Mouse (Mus musculus): ENCODE measurements around the gene 4921507P07Rik. TPM values are rescaled to one million over a fixed set of nuclear protein-coding genes. Genes with fewer than 3 reads are reported as not detected.
"Not testable (repeated sequence)": the region's sequence is repeated elsewhere in the genome, so short reads cannot be mapped to it uniquely, and the experiment has no call there.

The 4921507P07Rik gene
- polyA plus RNA-seq, 1 experiment: 0.93 TPM

DNA sequence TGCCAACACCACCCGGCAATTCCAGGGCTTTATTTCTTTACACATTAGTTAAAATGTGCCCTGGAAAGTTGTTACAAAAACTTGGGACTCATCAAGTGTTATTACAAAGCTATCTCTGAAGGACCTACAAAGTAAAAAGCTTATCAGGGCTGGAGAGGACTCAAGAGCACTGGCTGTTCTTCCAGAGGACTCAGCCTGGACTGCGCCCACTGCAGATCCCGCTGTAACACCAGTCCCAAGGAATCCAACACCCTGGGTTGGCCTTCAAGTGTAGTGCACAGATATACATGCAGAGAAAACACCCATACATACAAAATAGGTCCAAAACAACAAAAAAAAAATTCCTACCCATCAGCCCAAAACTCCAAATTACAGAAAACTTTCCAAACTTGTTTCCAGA is 32.8 kb downstream of the 4921507P07Rik start:
- H3K9ac ChIP-seq (ENCODE audit: low read depth, poor library complexity, severe bottlenecking): no peak overlapping the region
- no peaks in the 10 kb centered on the region for H3K27me3 ChIP-seq (ENCODE audit: control insufficient read depth, insufficient read depth, low read length, poor library complexity, severe bottlenecking)
- TF ChIP-seq EP300 (IDR thresholded peaks at IDR 0.05; ENCODE audit: insufficient read depth, low read depth, low read length): no peak
- TF ChIP-seq POLR2A (IDR thresholded peaks at IDR 0.05; ENCODE audit: insufficient read depth, low read length): no peak
- no peak for TF ChIP-seq CTCF (IDR thresholded peaks at IDR 0.05; ENCODE audit: low read depth, low read length)
- H3K9me3 ChIP-seq (replicated peaks; ENCODE audit: control insufficient read depth, insufficient read depth, low read length, poor library complexity, severe bottlenecking): no peaks in the 10 kb centered on the region
- no peak overlapping the region for H3K4me3 ChIP-seq (ENCODE audit: low read depth, low read length)
- H3K4me1 ChIP-seq (ENCODE audit: control insufficient read depth, insufficient read depth, low read length): no peaks in the 10 kb centered on the region
- peaks cover 9% of the 10 kb centered on the region for H3K36me3 ChIP-seq (ENCODE audit: control insufficient read depth, insufficient read depth, low read length, poor library complexity, severe bottlenecking)
- no peak overlapping the region for H3K27ac ChIP-seq (ENCODE audit: insufficient read depth, low read length)

DNA sequence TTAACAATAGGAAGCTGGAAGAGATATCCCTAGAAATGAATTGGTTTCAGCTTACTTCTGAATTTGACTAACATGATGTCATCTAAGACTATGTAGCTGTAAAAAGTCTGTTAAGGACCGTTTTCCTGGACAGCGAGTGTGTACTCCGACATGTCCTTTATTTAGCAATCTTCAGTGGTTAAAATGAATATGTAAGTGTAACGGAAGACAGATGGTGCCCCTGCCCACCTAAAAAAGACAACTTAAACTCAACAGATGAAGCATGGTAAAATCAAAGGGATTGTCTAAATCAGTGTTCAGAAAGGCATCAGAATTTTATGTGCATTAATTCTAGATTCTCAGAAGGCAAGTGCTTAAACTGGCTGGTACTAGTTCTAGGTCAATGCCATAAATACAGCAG is 34.0 kb downstream of the 4921507P07Rik start:
- H3K9ac ChIP-seq (ENCODE audit: low read depth, poor library complexity, severe bottlenecking): no peak overlapping the region
- TF ChIP-seq CTCF (IDR thresholded peaks at IDR 0.05; ENCODE audit: low read depth, low read length) (no peak), EP300 (IDR thresholded peaks at IDR 0.05; ENCODE audit: insufficient read depth, low read depth, low read length) (no peak), POLR2A (IDR thresholded peaks at IDR 0.05; ENCODE audit: insufficient read depth, low read length) (no peak)
- H3K27ac ChIP-seq (ENCODE audit: insufficient read depth, low read length): no peak overlapping the region

GRCm38 (mm10) chr6:50560776-50561175 is 35.7 kb downstream of the 4921507P07Rik start:
- no peaks in the 10 kb centered on the region for H3K9me3 ChIP-seq (replicated peaks; ENCODE audit: control insufficient read depth, insufficient read depth, low read length, poor library complexity, severe bottlenecking)
- peaks cover 9% of the 10 kb centered on the region for H3K36me3 ChIP-seq (ENCODE audit: control insufficient read depth, insufficient read depth, low read length, poor library complexity, severe bottlenecking)
- no peaks in the 10 kb centered on the region for H3K27me3 ChIP-seq (ENCODE audit: control insufficient read depth, insufficient read depth, low read length, poor library complexity, severe bottlenecking)
- no peaks in the 10 kb centered on the region for H3K4me1 ChIP-seq (ENCODE audit: control insufficient read depth, insufficient read depth, low read length)
- H3K4me3 ChIP-seq (ENCODE audit: low read depth, low read length): no peak overlapping the region
- TF ChIP-seq EP300 (IDR thresholded peaks at IDR 0.05; ENCODE audit: insufficient read depth, low read depth, low read length) (no peak), CTCF (IDR thresholded peaks at IDR 0.05; ENCODE audit: low read depth, low read length) (no peak), POLR2A (IDR thresholded peaks at IDR 0.05; ENCODE audit: insufficient read depth, low read length) (no peak)
- H3K9ac ChIP-seq (ENCODE audit: low read depth, poor library complexity, severe bottlenecking): no peak overlapping the region
- no peak overlapping the region for H3K27ac ChIP-seq (ENCODE audit: insufficient read depth, low read length)

More for the DNA sequence above, 34.0 kb downstream of the 4921507P07Rik start:
- Histone ChIP-seq H3K9me3 (replicated peaks; ENCODE audit: control insufficient read depth, insufficient read depth, low read length, poor library complexity, severe bottlenecking) (no peaks in the 10 kb centered on the region), H3K4me1 (ENCODE audit: control insufficient read depth, insufficient read depth, low read length) (no peaks in the 10 kb centered on the region), H3K4me3 (ENCODE audit: low read depth, low read length) (no peak overlapping the region), H3K27me3 (ENCODE audit: control insufficient read depth, insufficient read depth, low read length, poor library complexity, severe bottlenecking) (no peaks in the 10 kb centered on the region), H3K36me3 (ENCODE audit: control insufficient read depth, insufficient read depth, low read length, poor library complexity, severe bottlenecking) (peaks cover 9% of the 10 kb centered on the region)

DNA sequence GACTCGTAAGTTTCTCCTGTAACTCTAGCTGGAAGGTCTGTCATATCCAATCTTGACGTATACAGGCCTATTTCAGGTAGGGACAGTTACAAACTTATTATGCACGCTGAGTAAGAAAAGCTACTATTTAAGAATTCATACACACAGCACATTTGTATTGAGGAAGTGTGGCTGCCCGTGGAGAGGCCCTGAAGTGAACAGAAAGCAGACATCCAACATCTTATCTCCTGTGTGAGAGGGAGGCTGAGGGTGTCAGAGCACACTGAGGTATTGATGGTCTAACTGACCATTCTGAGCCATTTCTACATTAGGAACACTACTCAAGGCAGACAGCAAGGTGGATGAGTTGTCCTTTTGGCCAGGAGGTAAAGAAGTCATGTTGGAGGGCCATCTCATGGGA is 37.6 kb downstream of the 4921507P07Rik start:
- H3K4me1 ChIP-seq (ENCODE audit: control insufficient read depth, insufficient read depth, low read length): no peaks in the 10 kb centered on the region
- no peaks in the 10 kb centered on the region for H3K27me3 ChIP-seq (ENCODE audit: control insufficient read depth, insufficient read depth, low read length, poor library complexity, severe bottlenecking)
- peaks cover 5% of the 10 kb centered on the region for H3K36me3 ChIP-seq (ENCODE audit: control insufficient read depth, insufficient read depth, low read length, poor library complexity, severe bottlenecking)
- H3K9ac ChIP-seq (ENCODE audit: low read depth, poor library complexity, severe bottlenecking): no peak overlapping the region
- H3K4me3 ChIP-seq (ENCODE audit: low read depth, low read length): no peak overlapping the region
- no peak for TF ChIP-seq EP300 (IDR thresholded peaks at IDR 0.05; ENCODE audit: insufficient read depth, low read depth, low read length)
- TF ChIP-seq CTCF (IDR thresholded peaks at IDR 0.05; ENCODE audit: low read depth, low read length): no peak
- no peak for TF ChIP-seq POLR2A (IDR thresholded peaks at IDR 0.05; ENCODE audit: insufficient read depth, low read length)
- no peaks in the 10 kb centered on the region for H3K9me3 ChIP-seq (replicated peaks; ENCODE audit: control insufficient read depth, insufficient read depth, low read length, poor library complexity, severe bottlenecking)
- H3K27ac ChIP-seq (ENCODE audit: insufficient read depth, low read length): no peak overlapping the region

DNA sequence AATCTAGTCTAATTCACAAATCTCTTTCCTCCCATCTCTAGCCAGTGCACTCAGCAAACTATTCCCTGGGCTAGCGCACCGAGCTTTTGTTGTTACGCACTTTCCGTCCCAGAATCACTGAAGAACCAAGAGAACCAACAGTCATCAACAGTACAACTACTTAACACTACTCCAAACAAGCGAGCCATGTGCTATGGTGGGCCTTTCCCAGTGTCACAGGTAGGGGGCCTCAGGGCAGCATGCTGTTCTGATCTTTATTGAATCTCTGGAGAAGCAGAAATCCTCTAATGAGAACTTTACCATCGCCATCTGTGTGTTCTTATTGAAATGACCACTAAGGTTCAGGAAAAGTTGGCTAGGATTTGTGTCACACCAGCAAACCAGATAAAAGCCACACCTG is 38.9 kb downstream of the 4921507P07Rik start:
- TF ChIP-seq EP300 (IDR thresholded peaks at IDR 0.05; ENCODE audit: insufficient read depth, low read depth, low read length): no peak
- TF ChIP-seq CTCF (IDR thresholded peaks at IDR 0.05; ENCODE audit: low read depth, low read length): no peak
- no peak for TF ChIP-seq POLR2A (IDR thresholded peaks at IDR 0.05; ENCODE audit: insufficient read depth, low read length)
- H3K36me3 ChIP-seq (ENCODE audit: control insufficient read depth, insufficient read depth, low read length, poor library complexity, severe bottlenecking): no peaks in the 10 kb centered on the region
- no peak overlapping the region for H3K4me3 ChIP-seq (ENCODE audit: low read depth, low read length)
- no peak overlapping the region for H3K27ac ChIP-seq (ENCODE audit: insufficient read depth, low read length)
- no peaks in the 10 kb centered on the region for H3K9me3 ChIP-seq (replicated peaks; ENCODE audit: control insufficient read depth, insufficient read depth, low read length, poor library complexity, severe bottlenecking)
- H3K27me3 ChIP-seq (ENCODE audit: control insufficient read depth, insufficient read depth, low read length, poor library complexity, severe bottlenecking): no peaks in the 10 kb centered on the region
- no peaks in the 10 kb centered on the region for H3K4me1 ChIP-seq (ENCODE audit: control insufficient read depth, insufficient read depth, low read length)
- no peak overlapping the region for H3K9ac ChIP-seq (ENCODE audit: low read depth, poor library complexity, severe bottlenecking)

- not testable (repeated sequence) for H3K9ac ChIP-seq (ENCODE audit: low read depth, poor library complexity, severe bottlenecking); H3K36me3 ChIP-seq (ENCODE audit: control insufficient read depth, insufficient read depth, low read length, poor library complexity, severe bottlenecking); H3K9me3 ChIP-seq (replicated peaks; ENCODE audit: control insufficient read depth, insufficient read depth, low read length, poor library complexity, severe bottlenecking); H3K4me1 ChIP-seq (ENCODE audit: control insufficient read depth, insufficient read depth, low read length); H3K4me3 ChIP-seq (ENCODE audit: low read depth, low read length); H3K27me3 ChIP-seq (ENCODE audit: control insufficient read depth, insufficient read depth, low read length, poor library complexity, severe bottlenecking); H3K27ac ChIP-seq (ENCODE audit: insufficient read depth, low read length)
Measured at GRCm38 (mm10) chr6:50554223-50554622, 42.2 kb downstream of the 4921507P07Rik start.

Data from ES-Bruce4 (cell line).